Mouse (Mus musculus) midbrain, embryonic 11.5 days (tissue): ENCODE results near the gene Tnip3. TPM values are rescaled to one million over a fixed set of nuclear protein-coding genes. Genes with fewer than 3 reads are reported as not detected.

ENCODE experiments used
- ATAC-seq: fragments of 200-750 bp; cut with Nextera tagmentation; 2 replicates; pipeline ENCODE4 v1.8.0; 2017; ENCODE audit warnings: moderate TSS enrichment, moderate library complexity; ENCODE audit not compliant: low FRiP score
- DNase-seq: peaks from one replicate; pipeline ENCODE4 v3.0.0; 2015; ENCODE audit warnings: low spot score; ENCODE audit errors: missing footprints
- H3K27ac ChIP-seq: fragments of 300-500 bp; sonication (generic); 2 replicates; pipeline ENCODE4 v1.5.1; 2014; ENCODE audit warnings: low read depth, low read length
- H3K27me3 ChIP-seq: fragments of 300-500 bp; sonication (generic); 2 replicates; pipeline ENCODE4 v1.6.1; 2014; ENCODE audit warnings: mild to moderate bottlenecking, low read length, moderate library complexity, mixed read lengths; ENCODE audit not compliant: control insufficient read depth, insufficient read depth
- H3K36me3 ChIP-seq: fragments of 300-500 bp; sonication (generic); 2 replicates; pipeline ENCODE4 v1.6.1; 2014; ENCODE audit warnings: mild to moderate bottlenecking, low read length, moderate library complexity, mixed read lengths; ENCODE audit not compliant: control insufficient read depth, insufficient read depth
- H3K4me1 ChIP-seq: fragments of 300-500 bp; sonication (generic); 2 replicates; pipeline ENCODE4 v1.6.1; 2014; ENCODE audit warnings: low read length; ENCODE audit not compliant: control insufficient read depth, insufficient read depth
- H3K4me2 ChIP-seq: fragments of 300-500 bp; sonication (generic); 2 replicates; pipeline ENCODE4 v1.6.1; 2014; ENCODE audit warnings: mild to moderate bottlenecking, moderate library complexity
- H3K4me3 ChIP-seq: fragments of 300-500 bp; sonication (generic); 2 replicates; pipeline ENCODE4 v1.5.1; 2014; ENCODE audit warnings: low read depth, low read length
- H3K9ac ChIP-seq: fragments of 300-500 bp; sonication (generic); 2 replicates; pipeline ENCODE4 v1.6.1; 2014; ENCODE audit warnings: low read length
- H3K9me3 ChIP-seq: fragments of 300-500 bp; sonication (generic); 2 replicates; pipeline ENCODE4 v1.6.1; 2016; ENCODE audit warnings: low read length; ENCODE audit not compliant: control insufficient read depth
- whole genome bisulfite sequencing: fragments of 180-500 bp; shearing (Covaris S2); extraction: QIAGEN DNeasy Blood & Tissue Kit; methylation state at CpG from one replicate; pipeline ENCODE4 v1.1.7; 2014; 5-methylcytosine and 5-hydroxymethylcytosine counted together
- polyA plus RNA-seq: library from polyadenylated mRNA; unstranded; fragments of >200 nt; fragmentation: Nextera tagmentation; extraction: Ambion mirVana; gene quantifications from 2 replicates; pipeline ENCODE4 v1.2.1, GENCODE M21; 2014

The Tnip3 gene
- polyA plus RNA-seq, 1 experiment from 2014 or later, result 0.08 TPM

GRCm38 (mm10) chr6:65569741-65570140, 44.6 kb downstream of the Tnip3 start:
- Histone ChIP-seq H3K27me3 (no peaks in the 10 kb centered on the region), H3K9me3 (no peaks in the 10 kb centered on the region), H3K9ac (no peak overlapping the region), H3K4me3 (no peak overlapping the region), H3K27ac (no peak overlapping the region), H3K4me2 (no peak overlapping the region), H3K36me3 (no peaks in the 10 kb centered on the region), H3K4me1 (no peaks in the 10 kb centered on the region)
- WGBS, result 35% methylated on average over 8 of the region's 8 CpGs
- DNase-seq, result peak; percentile 93
- ATAC-seq, result peak; percentile 58; the same call in 1 of the 2 replicates

- H3K9ac ChIP-seq, result no peak overlapping the region
- no peaks in the 10 kb centered on the region; the same call in 1 of the 2 replicates for H3K27me3 ChIP-seq
- no peaks in the 10 kb centered on the region for H3K4me1 ChIP-seq
- DNase-seq (no peak), ATAC-seq (no peak)
- no peaks in the 10 kb centered on the region for H3K36me3 ChIP-seq
- 82% methylated on average over 8 of the region's 8 CpGs for WGBS
- H3K9me3 ChIP-seq, result no peaks in the 10 kb centered on the region
- H3K4me3 ChIP-seq, result no peak overlapping the region
- H3K27ac ChIP-seq, result no peak overlapping the region
- no peak overlapping the region for H3K4me2 ChIP-seq
Measured at GRCm38 (mm10) chr6:65578151-65578973, 53.2 kb downstream of the Tnip3 start.

- no peaks in the 10 kb centered on the region for H3K9me3 ChIP-seq
- no peak overlapping the region for H3K27ac ChIP-seq
- DNase-seq (no peak), ATAC-seq (no peak)
- no peaks in the 10 kb centered on the region for H3K36me3 ChIP-seq
- no peak overlapping the region for H3K4me3 ChIP-seq
- no peak overlapping the region for H3K9ac ChIP-seq
- no peaks in the 10 kb centered on the region; the same call in 1 of the 2 replicates for H3K27me3 ChIP-seq
- H3K4me1 ChIP-seq, result no peaks in the 10 kb centered on the region
- H3K4me2 ChIP-seq, result no peak overlapping the region
- 87% methylated on average over 4 of the region's 4 CpGs for WGBS
Measured at GRCm38 (mm10) chr6:65583029-65583428, 57.9 kb downstream of the Tnip3 start.

GRCm38 (mm10) chr6:65584870-65585332, 59.8 kb downstream of the Tnip3 start:
- DNase-seq (peak; percentile 84), ATAC-seq (peak; percentile 75; the same call in 1 of the 2 replicates)
- H3K4me2 ChIP-seq, result no peak overlapping the region
- H3K4me1 ChIP-seq, result no peaks in the 10 kb centered on the region
- H3K36me3 ChIP-seq, result no peaks in the 10 kb centered on the region
- no peaks in the 10 kb centered on the region for H3K9me3 ChIP-seq
- H3K4me3 ChIP-seq, result no peak overlapping the region
- no peak overlapping the region for H3K27ac ChIP-seq
- H3K27me3 ChIP-seq, result no peaks in the 10 kb centered on the region; the same call in 1 of the 2 replicates
- 43% methylated on average over 4 of the region's 4 CpGs for WGBS
- H3K9ac ChIP-seq, result no peak overlapping the region

- DNase-seq, result no peak
Measured at GRCm38 (mm10) chr6:65585333-65586053, 60.4 kb downstream of the Tnip3 start.

GRCm38 (mm10) chr6:65588847-65589246, 63.7 kb downstream of the Tnip3 start:
- WGBS, result 82% methylated on average over 1 of the region's 1 CpGs
- no peak overlapping the region for H3K9ac ChIP-seq
- H3K4me3 ChIP-seq, result no peak overlapping the region
- H3K27me3 ChIP-seq, result no peaks in the 10 kb centered on the region
- H3K9me3 ChIP-seq, result no peaks in the 10 kb centered on the region
- no peak for ATAC-seq
- no peak for DNase-seq
- no peaks in the 10 kb centered on the region for H3K4me1 ChIP-seq
- no peak overlapping the region for H3K27ac ChIP-seq
- H3K4me2 ChIP-seq, result no peak overlapping the region
- no peaks in the 10 kb centered on the region for H3K36me3 ChIP-seq

More at GRCm38 (mm10) chr6:65585333-65586053, 60.4 kb downstream of the Tnip3 start:
- WGBS, result 81% methylated on average over 3 of the region's 3 CpGs
- Histone ChIP-seq H3K4me3 (no peak overlapping the region), H3K9me3 (no peaks in the 10 kb centered on the region), H3K27ac (no peak overlapping the region), H3K9ac (no peak overlapping the region), H3K4me2 (no peak overlapping the region), H3K4me1 (no peaks in the 10 kb centered on the region), H3K36me3 (no peaks in the 10 kb centered on the region), H3K27me3 (no peaks in the 10 kb centered on the region; the same call in 1 of the 2 replicates)
- ATAC-seq, result no peak

- no peaks in the 10 kb centered on the region for H3K27me3 ChIP-seq
- H3K4me1 ChIP-seq, result no peaks in the 10 kb centered on the region
- H3K4me2 ChIP-seq, result no peak overlapping the region
- DNase-seq (no peak), ATAC-seq (no peak)
- no peaks in the 10 kb centered on the region for H3K36me3 ChIP-seq
- no peak overlapping the region for H3K27ac ChIP-seq
- WGBS, result 91% methylated on average over 2 of the region's 2 CpGs
- H3K9ac ChIP-seq, result no peak overlapping the region
- H3K4me3 ChIP-seq, result no peak overlapping the region
- H3K9me3 ChIP-seq, result no peaks in the 10 kb centered on the region
Measured at GRCm38 (mm10) chr6:65590018-65590417, 64.9 kb downstream of the Tnip3 start.

GRCm38 (mm10) chr6:65594171-65594570, 69.1 kb downstream of the Tnip3 start:
- H3K4me1 ChIP-seq, result no peaks in the 10 kb centered on the region
- WGBS, result 85% methylated on average over 3 of the region's 3 CpGs
- H3K36me3 ChIP-seq, result no peaks in the 10 kb centered on the region
- H3K9ac ChIP-seq, result no peak overlapping the region
- no peaks in the 10 kb centered on the region for H3K27me3 ChIP-seq
- no peak for ATAC-seq
- no peak overlapping the region for H3K4me3 ChIP-seq
- H3K9me3 ChIP-seq, result no peaks in the 10 kb centered on the region
- H3K4me2 ChIP-seq, result no peak overlapping the region
- no peak overlapping the region for H3K27ac ChIP-seq
- DNase-seq, result no peak

GRCm38 (mm10) chr6:65595371-65595770, 70.3 kb downstream of the Tnip3 start:
- DNase-seq, result no peak
- no peak overlapping the region for H3K4me3 ChIP-seq
- H3K27ac ChIP-seq, result no peak overlapping the region
- ATAC-seq, result no peak
- no peak overlapping the region for H3K9ac ChIP-seq
- no peak overlapping the region for H3K4me2 ChIP-seq
- H3K36me3 ChIP-seq, result no peaks in the 10 kb centered on the region
- no peaks in the 10 kb centered on the region for H3K9me3 ChIP-seq
- H3K27me3 ChIP-seq, result no peaks in the 10 kb centered on the region
- WGBS, result 91% methylated on average over 1 of the region's 1 CpGs
- H3K4me1 ChIP-seq, result no peaks in the 10 kb centered on the region
